Mouse (Mus musculus) ZHBTc4 (cell line): ENCODE results near the gene Clcn1.
A peak's percentile ranks its signal among the peaks of the same experiment; 100 is the strongest.

ENCODE experiments used
- DNase-seq: peaks from one replicate; pipeline ENCODE4 v3.0.0-alpha.2; 2011; ENCODE audit warnings: low read depth, low spot score

Clcn1 gene

DNA sequence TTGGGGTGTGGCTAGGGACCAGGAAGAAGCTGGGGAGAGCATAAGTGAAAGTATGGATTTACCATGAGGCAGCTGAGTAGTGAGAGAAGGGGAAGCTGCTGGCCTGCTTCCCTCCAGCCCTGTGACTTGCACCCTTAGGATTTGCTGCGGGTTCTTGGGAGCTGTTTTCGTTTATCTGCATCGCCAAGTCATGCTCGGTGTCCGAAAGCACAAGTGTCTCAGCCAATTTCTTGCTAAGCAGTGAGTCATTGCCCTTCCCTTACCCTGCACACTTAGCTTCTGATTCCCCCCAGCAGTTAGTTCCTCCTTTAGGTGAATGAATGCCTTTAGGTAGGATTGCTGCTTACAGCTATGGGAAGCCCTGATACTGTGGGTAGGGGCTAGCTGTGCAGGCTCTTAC lies 12.9 kb downstream of the Clcn1 start:
- DNase-seq: no peak

GRCm38 (mm10) chr6:42309816-42310378 lies 23.4 kb downstream of the Clcn1 start:
- no peak for DNase-seq

GRCm38 (mm10) chr6:42310427-42311053 lies 24.1 kb downstream of the Clcn1 start:
- DNase-seq: no peak

GRCm38 (mm10) chr6:42318293-42318692 lies 31.8 kb downstream of the Clcn1 start:
- no peak for DNase-seq

DNA sequence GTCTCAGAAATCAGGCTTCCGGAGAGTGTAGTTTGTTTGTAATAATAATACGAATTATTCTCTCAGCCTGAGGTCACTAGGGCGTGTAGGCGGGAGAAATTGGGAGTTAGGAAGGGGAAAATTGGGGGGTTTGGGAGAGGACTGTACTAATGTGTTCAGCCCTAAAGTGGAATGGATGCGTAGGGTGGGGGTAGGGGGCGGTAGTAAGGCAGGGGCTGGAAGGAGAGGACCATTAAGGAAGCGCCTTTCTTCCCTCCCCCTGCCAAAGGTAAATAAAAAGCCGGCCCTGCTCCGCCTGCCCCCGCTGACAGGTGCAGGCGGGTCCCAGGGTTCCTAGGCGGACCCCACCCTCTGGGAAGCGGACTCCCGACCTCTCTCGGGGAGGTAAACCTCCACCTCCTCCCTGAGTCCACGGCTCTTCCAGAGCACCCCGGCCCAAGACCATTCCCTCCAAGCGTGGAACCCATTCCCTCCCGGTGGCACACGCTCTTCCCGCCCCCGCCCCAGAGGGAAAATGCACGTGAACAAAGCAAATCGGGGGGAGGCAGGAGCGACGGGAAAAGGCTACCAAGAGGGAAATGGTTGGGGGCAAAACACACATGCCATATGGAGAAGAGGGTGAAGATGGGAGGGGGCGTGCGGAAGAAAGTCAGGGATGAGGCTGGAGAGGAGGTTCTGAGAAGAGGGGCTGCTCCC lies 37.0 kb downstream of the Clcn1 start:
- DNase-seq: peak; percentile 12

DNA sequence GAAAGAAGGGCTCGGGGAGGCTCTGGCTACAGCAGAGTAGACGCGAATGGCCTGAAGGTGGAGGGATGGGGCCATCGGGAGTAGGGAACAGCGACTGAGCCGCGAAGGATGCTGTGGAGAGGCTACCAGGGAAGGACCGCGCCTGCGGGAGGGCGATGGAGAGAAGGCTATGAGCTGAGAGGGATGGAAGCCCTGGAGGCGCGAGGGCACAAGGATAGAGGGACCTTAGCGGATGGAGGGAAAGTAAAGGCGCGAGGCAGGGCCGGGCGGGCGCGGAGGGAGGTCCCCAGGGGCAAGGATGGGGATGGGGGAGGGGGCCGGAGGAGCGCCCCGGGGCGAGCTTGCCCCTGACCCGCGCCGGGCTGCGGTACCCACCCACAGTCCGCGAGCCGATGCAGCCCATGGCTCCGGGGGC lies 37.6 kb downstream of the Clcn1 start:
- DNase-seq: peak; percentile 46

GRCm38 (mm10) chr6:42324482-42325267 lies 38.2 kb downstream of the Clcn1 start, which contains the start of gene Fam131b:
Gene Fam131b (minus strand): TSS chr6:42324643.
- peak; percentile 39 for DNase-seq

GRCm38 (mm10) chr6:42325268-42325609 lies 38.8 kb downstream of the Clcn1 start:
- peak; percentile 75 for DNase-seq

GRCm38 (mm10) chr6:42326509-42326908 lies 40.0 kb downstream of the Clcn1 start:
- DNase-seq: no peak

GRCm38 (mm10) chr6:42328757-42329156 lies 42.3 kb downstream of the Clcn1 start:
- DNase-seq: no peak

- DNase-seq: no peak
Observed at GRCm38 (mm10) chr6:42330216-42330615, 43.7 kb downstream of the Clcn1 start.

DNA sequence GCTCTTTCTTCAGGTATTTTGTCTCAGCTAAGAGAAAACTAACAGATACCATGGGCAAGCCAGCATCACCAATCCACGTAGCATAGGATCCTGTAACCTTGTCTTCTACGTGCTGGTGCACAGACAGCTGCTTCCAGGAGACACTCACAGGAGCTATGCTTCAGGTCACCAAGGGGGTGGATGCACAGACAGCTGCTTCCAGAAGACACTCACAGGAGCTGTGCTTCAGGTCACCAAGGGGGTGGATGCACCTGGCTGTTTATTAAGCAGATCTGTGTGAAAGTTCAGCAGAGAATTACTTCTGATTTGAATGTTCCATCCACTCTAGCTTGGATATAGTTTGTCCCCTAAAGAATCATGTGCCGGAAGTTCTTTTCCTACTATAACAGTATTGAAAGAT lies 44.5 kb downstream of the Clcn1 start:
- DNase-seq: no peak

DNA sequence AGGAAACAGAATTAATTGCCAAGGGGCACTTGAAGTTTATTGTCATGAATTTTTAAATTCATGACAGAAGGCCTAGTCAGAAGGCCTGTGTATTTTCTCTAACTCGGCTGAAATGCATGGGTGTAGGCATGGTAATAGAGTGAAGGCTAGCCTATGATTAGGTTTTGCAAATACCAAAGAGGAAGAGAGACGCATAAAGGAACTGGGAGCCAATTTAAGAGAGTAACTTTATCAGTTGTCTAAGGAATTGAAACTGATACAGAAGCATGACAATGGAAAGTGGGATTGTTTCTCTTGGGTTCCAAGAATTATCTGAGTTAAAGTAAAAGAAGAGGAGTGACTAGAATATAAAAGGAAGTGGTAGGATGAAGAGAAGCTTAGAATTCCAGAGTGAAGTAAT lies 52.7 kb downstream of the Clcn1 start:
- no peak for DNase-seq

DNA sequence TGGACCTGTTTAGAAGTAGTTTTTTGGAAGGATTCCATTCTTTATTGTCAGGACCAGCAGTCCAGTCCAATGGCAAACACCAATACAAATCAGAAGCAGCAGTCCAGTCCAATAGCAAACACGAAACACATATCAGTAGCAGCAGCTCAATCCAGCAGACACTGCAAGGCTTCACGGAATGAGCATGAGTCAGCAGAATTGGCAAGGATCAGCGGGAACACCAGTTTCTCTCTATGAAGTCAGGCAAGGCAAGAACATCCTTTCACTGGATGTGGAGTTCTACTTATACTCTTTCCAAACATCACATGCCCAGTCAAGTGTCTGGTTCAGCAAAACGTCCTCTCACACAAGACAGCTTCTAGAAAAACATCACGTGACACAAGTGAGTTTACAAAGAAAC lies 53.5 kb downstream of the Clcn1 start:
- peak; percentile 33 for DNase-seq

DNA sequence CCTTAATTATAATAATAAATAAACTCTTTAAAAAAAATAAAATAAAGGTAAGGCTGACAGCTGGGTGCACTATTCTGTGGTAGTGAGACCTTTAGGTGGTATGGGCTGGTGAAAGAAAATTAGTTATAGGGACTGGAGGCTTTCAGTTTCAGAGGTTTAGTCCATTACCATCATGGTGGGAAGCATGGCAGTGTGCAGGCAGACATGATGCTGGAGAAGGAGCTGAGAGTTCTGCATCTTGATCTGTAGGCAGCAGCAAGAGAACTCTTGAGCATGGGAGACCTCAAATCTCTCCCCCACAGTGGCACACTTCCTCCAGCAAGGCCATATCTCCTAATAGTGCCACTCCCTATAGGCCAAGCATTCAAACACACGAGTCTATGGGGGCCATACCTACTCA lies 55.7 kb downstream of the Clcn1 start:
- no peak for DNase-seq

GRCm38 (mm10) chr6:42343361-42344120 lies 57.1 kb downstream of the Clcn1 start:
- no peak for DNase-seq

DNA sequence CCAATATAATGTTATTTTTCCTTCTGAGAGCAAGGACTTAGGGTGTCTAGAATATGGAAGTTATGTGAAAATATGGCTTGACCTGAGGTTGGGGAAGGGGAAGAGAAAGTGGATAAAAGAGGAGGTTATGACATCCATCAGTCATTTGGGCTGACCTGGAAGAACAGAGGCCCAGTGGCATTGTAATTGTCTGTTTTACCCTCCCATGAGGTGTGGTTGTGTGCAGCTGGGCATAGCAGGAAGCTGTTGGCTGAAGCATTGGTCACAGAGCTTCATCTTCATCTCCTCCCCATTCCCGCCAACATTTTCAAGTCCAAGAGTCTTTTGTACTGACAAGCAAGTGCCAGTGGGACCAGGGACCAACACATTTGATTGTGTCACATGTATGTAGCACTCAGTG lies 57.8 kb downstream of the Clcn1 start:
- DNase-seq: no peak

DNA sequence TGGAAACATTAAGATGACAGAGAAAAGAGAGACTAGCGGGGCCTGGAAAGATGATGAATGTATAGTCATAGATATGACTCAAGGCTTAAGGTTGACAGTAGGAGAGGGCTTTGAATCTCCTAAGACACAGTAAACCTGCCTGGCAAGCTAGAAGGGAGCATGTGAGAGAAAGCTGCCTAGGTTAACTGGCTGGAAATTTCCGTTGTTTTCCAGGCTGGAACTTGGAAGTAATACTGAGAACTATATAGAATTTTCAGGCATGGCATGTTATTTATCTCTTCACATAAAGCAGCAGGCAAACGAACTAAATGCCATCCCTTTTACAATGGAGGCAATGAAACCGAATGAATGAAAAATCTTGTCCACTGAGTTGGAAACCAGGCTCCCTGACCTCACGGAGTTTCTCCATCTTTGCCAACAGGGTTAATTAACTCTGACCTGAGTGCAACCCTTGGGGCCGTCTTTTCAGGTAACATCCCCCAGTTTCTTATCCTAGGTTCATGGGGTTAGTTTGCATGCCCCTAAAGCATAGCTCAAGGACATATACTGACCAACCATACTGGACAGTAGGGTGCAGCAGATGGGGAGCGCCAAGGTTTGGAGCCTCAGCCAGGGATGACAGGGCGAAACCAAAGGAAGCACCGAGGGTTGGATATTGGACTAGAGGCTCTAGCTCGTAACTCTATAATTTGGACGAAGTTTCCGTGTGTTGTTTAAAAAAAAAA lies 62.0 kb downstream of the Clcn1 start:
- DNase-seq: no peak

GRCm38 (mm10) chr6:42349006-42349425 lies 62.5 kb downstream of the Clcn1 start:
- peak; percentile 66 for DNase-seq

DNA sequence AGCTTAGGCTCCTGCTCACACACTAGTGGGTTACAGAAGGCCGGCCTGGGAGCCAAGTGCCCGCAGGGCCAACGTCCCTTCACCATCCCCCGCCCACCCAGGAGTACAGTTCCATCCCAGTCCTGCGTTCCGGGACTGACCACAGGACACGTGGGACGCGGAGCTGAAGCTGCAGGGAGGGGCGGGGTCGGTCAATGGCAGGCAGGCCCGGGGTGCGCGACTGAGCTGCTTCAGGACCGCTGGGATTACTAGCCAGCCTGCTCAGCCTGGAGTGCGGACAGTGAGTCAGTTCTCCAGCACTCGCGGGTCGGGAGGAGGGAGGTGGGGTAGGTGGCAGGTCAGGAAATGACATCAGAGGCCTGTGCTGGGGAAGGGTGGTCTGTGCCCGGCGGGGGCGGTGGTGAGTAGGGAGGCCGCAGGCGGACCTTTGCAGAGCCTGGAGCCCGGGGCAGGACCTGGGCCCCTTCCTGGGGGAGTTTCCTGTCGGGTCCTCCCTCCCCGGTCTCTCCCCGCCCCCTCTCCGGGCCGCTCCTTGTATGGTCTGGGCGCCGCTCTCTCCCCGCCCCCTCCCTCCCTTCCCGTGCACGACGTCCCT lies 63.0 kb downstream of the Clcn1 start, which contains the start of gene Zyx:
Zyx (plus strand) TSS at position 205 of the 595 bp plus-strand sequence.
- DNase-seq: peak; percentile 91
